Mouse (Mus musculus): ENCODE results near the gene Mrpl12. TPM values are rescaled to one million over a fixed set of nuclear protein-coding genes. Genes with fewer than 3 reads are reported as not detected.
A peak's percentile ranks its signal among the peaks of the same experiment; 100 is the strongest.

Gene Mrpl12
- polyA plus RNA-seq, 1 experiment from 2014 or later: 67.7 TPM

DNA sequence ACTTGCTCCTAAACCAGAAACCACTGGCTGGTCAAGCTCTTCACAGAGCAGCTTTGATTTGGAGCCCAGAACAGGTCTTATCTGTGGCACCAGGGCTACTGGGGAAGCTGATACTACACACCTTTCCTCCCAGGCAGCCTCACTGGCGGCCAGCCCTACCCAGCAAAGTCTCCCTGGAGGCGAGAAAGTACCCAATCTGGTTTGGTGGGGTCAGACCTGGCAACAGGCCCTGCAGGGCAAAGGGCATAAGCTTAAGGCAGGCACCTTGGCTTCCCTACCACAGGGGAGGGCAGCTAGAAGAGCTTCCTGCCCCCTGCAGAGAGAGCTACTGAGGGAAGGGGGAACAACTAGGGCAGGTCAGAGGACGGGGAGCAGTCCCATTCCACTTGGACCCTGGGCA, 15.9 kb downstream of the Mrpl12 start:
- H3K27ac ChIP-seq (ENCODE audit: low read length): peak overlapping the region; percentile 55

DNA sequence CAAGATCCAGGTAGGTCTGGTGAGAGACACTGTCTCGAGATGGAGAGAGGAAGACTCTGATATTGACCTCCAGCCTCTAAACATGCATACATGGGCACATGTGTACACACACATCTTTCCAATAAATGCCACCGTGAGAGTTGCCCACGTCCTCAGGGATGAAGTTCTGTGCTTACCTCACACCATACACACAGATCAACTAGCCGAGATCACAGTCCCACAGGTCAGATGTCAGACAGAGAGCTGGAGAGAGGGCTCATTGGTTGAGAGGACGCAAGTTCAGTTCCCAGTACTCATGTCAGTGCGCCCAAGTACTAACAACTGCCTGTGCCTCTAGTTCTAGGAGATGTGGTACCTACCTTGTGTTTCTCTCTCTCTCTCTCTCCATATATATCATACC, 16.6 kb downstream of the Mrpl12 start:
- Histone ChIP-seq H3K9me3 (ENCODE audit: low read length) (no peaks in the 10 kb centered on the region), H3K4me1 (ENCODE audit: insufficient read depth, low read depth, low read length) (no peaks in the 10 kb centered on the region), H3K9ac (replicated peaks; ENCODE audit: low read depth) (no peak overlapping the region), H3K4me3 (ENCODE audit: low read depth, low read length) (no peak overlapping the region), H3K27me3 (replicated peaks; ENCODE audit: insufficient read depth, low read length) (no peaks in the 10 kb centered on the region), H3K4me2 (replicated peaks; ENCODE audit: low read depth, low read length) (no peak overlapping the region), H3K27ac (ENCODE audit: low read length) (peak overlapping the region; percentile 55; the same call in 1 of the 2 replicates), H3K36me3 (ENCODE audit: insufficient read depth, low read length) (peaks cover 22% of the 10 kb centered on the region; the same call in 1 of the 2 replicates)
- no peak for DNase-seq (ENCODE audit: low spot score)
- 43% methylated on average over 6 of the region's 6 CpGs for WGBS
- TF ChIP-seq EP300 (IDR thresholded peaks at IDR 0.05) (no peak), CTCF (IDR thresholded peaks at IDR 0.05) (no peak)
- no peak for ATAC-seq

More for the DNA sequence above, 15.9 kb downstream of the Mrpl12 start:
- 9% methylated on average over 3 of the region's 3 CpGs for WGBS
- no peaks in the 10 kb centered on the region for H3K9me3 ChIP-seq (ENCODE audit: low read length)
- no peaks in the 10 kb centered on the region for H3K27me3 ChIP-seq (replicated peaks; ENCODE audit: insufficient read depth, low read length)
- H3K4me2 ChIP-seq (replicated peaks; ENCODE audit: low read depth, low read length): no peak overlapping the region
- DNase-seq (ENCODE audit: low spot score) (peak; percentile 71), ATAC-seq (peak; percentile 85)
- no peak overlapping the region for H3K9ac ChIP-seq (replicated peaks; ENCODE audit: low read depth)
- TF ChIP-seq CTCF (IDR thresholded peaks at IDR 0.05) (no peak), EP300 (IDR thresholded peaks at IDR 0.05) (no peak)
- peaks cover 27% of the 10 kb centered on the region; the same call in 1 of the 2 replicates for H3K36me3 ChIP-seq (ENCODE audit: insufficient read depth, low read length)
- H3K4me3 ChIP-seq (ENCODE audit: low read depth, low read length): no peak overlapping the region
- no peaks in the 10 kb centered on the region for H3K4me1 ChIP-seq (ENCODE audit: insufficient read depth, low read depth, low read length)

DNA sequence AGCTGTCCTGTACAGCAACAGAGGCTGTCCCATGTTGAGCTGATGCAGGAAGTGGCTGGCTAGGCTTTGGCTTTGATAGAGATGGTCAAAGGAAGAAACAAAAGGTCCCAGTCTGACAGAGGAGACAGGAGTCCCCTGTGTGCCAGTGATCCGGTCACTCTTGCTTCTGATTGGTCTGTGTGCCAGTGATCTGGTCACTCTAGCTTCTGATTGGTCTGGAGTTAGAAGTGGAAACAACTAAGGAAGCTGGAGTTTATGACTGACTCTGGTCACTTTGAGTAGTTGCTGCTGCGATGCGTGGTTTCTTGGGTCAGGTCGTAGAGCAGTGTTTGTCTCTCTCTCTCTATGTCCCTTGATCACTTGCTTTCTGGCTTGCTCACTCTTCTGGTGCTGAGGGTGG, 17.3 kb downstream of the Mrpl12 start:
- ATAC-seq (no peak), DNase-seq (ENCODE audit: low spot score) (no peak)
- WGBS: 74% methylated on average over 4 of the region's 4 CpGs

DNA sequence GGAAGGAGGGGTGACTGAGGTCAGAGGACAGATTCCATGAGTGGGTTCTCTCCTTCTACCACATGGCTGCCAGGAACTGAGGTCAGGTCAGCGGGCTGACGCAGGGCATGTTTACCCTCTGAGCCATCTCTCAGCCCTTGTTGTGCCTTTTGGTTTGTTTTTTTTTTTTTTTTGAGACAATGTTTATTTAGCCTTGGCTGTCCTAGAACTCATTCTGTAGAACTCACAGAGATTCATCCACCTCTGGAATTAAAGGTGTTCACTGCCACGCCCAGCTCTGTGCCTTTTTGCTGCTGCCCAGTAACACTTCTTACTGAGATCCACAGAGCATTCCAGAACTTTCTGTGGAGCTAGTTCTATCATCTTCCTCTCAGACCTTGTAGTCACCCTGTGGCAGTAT, 21.2 kb downstream of the Mrpl12 start:
- DNase-seq (ENCODE audit: low spot score) (no peak), ATAC-seq (no peak)
- Histone ChIP-seq H3K27me3 (replicated peaks; ENCODE audit: insufficient read depth, low read length) (no peaks in the 10 kb centered on the region), H3K4me1 (ENCODE audit: insufficient read depth, low read depth, low read length) (peaks cover 6% of the 10 kb centered on the region; the same call in 1 of the 2 replicates), H3K4me2 (replicated peaks; ENCODE audit: low read depth, low read length) (no peak overlapping the region), H3K9ac (replicated peaks; ENCODE audit: low read depth) (no peak overlapping the region), H3K27ac (ENCODE audit: low read length) (0 out of 2 replicates have a peak overlapping the region, but pooled peaks have one; percentile 85), H3K36me3 (ENCODE audit: insufficient read depth, low read length) (no peaks in the 10 kb centered on the region), H3K4me3 (ENCODE audit: low read depth, low read length) (no peak overlapping the region), H3K9me3 (ENCODE audit: low read length) (no peaks in the 10 kb centered on the region)
- 67% methylated on average over 3 of the region's 3 CpGs for WGBS
- TF ChIP-seq CTCF (IDR thresholded peaks at IDR 0.05): no peak
- no peak for TF ChIP-seq EP300 (IDR thresholded peaks at IDR 0.05)

More for the DNA sequence above, 17.3 kb downstream of the Mrpl12 start:
- H3K27me3 ChIP-seq (replicated peaks; ENCODE audit: insufficient read depth, low read length): no peaks in the 10 kb centered on the region
- peaks cover 15% of the 10 kb centered on the region; the same call in 1 of the 2 replicates for H3K36me3 ChIP-seq (ENCODE audit: insufficient read depth, low read length)
- no peaks in the 10 kb centered on the region for H3K4me1 ChIP-seq (ENCODE audit: insufficient read depth, low read depth, low read length)
- H3K9ac ChIP-seq (replicated peaks; ENCODE audit: low read depth): no peak overlapping the region
- no peak overlapping the region for H3K27ac ChIP-seq (ENCODE audit: low read length)
- no peak overlapping the region for H3K4me3 ChIP-seq (ENCODE audit: low read depth, low read length)
- H3K9me3 ChIP-seq (ENCODE audit: low read length): no peaks in the 10 kb centered on the region
- TF ChIP-seq EP300 (IDR thresholded peaks at IDR 0.05) (no peak), CTCF (IDR thresholded peaks at IDR 0.05) (no peak)
- no peak overlapping the region for H3K4me2 ChIP-seq (replicated peaks; ENCODE audit: low read depth, low read length)

DNA sequence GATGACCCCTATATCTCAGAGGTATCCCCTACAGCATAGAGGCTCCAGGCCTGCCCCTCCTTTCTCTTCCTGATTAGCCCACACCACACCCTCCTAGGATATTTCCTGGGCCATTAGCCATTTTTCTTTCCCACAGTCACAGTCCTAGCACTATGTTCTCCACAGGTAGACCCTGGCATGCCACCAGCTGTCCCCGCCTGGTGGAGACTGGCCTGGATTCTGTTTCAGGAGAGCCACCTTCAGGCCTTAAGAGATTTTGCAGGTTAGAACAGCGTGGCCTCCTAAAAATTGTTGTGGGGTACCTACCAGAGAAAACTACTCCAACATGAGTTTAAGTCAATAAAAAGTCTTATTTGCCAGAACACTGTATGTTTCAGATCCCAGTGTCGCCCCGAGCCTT, 22.5 kb downstream of the Mrpl12 start:
- peak overlapping the region; percentile 85 for H3K27ac ChIP-seq (ENCODE audit: low read length)
- H3K36me3 ChIP-seq (ENCODE audit: insufficient read depth, low read length): no peaks in the 10 kb centered on the region
- TF ChIP-seq EP300 (IDR thresholded peaks at IDR 0.05) (no peak), CTCF (IDR thresholded peaks at IDR 0.05) (peak; percentile 72)
- H3K4me3 ChIP-seq (ENCODE audit: low read depth, low read length): no peak overlapping the region
- 48% methylated on average over 4 of the region's 4 CpGs for WGBS
- peak; percentile 60 for ATAC-seq
- H3K27me3 ChIP-seq (replicated peaks; ENCODE audit: insufficient read depth, low read length): no peaks in the 10 kb centered on the region
- H3K4me2 ChIP-seq (replicated peaks; ENCODE audit: low read depth, low read length): no peak overlapping the region
- peaks cover 6% of the 10 kb centered on the region; the same call in 1 of the 2 replicates for H3K4me1 ChIP-seq (ENCODE audit: insufficient read depth, low read depth, low read length)
- no peak overlapping the region for H3K9ac ChIP-seq (replicated peaks; ENCODE audit: low read depth)
- no peaks in the 10 kb centered on the region for H3K9me3 ChIP-seq (ENCODE audit: low read length)
- DNase-seq (ENCODE audit: low spot score): peak; percentile 88

DNA sequence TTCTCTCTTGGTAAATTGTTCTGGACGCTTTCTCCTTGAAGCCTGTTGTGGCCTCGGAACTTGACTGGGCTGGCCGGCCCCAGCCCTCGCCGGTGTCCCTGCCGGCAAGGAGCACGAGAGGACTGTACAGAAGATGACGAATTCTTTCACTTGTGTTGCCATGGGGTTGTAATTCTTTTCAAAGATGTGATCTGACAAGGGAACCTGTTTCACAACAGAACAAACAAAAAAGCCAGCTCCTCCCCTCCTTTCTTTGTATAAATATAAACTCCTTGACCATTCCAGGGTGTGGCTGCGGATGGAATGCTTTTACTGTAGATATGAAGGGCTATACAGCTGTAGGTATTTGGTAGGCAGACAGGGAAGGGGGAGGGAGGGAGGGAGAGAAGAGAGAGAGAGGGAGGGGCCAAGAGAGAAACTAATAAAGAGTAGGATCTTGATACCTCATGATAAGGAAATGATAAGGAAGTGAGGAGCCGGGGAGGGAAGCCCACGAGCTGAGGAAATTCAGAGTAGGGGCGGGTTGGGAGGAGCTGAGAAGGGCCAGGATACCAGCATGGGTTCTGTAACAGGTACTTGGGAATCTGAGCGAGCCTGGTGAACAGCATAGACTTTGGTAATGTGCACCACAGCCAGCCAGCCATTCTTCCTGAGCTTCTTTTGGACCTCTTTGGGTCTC, 23.3 kb downstream of the Mrpl12 start:
- H3K4me2 ChIP-seq (replicated peaks; ENCODE audit: low read depth, low read length): no peak overlapping the region
- H3K9ac ChIP-seq (replicated peaks; ENCODE audit: low read depth): no peak overlapping the region
- peaks cover 6% of the 10 kb centered on the region; the same call in 1 of the 2 replicates for H3K4me1 ChIP-seq (ENCODE audit: insufficient read depth, low read depth, low read length)
- H3K27ac ChIP-seq (ENCODE audit: low read length): peak overlapping the region; percentile 88
- no peaks in the 10 kb centered on the region for H3K9me3 ChIP-seq (ENCODE audit: low read length)
- WGBS: 43% methylated on average over 13 of the region's 13 CpGs
- peak; percentile 96 for TF ChIP-seq EP300 (IDR thresholded peaks at IDR 0.05)
- TF ChIP-seq CTCF (IDR thresholded peaks at IDR 0.05): no peak
- DNase-seq (ENCODE audit: low spot score) (peak; percentile 96), ATAC-seq (peak; percentile 93)
- no peaks in the 10 kb centered on the region for H3K36me3 ChIP-seq (ENCODE audit: insufficient read depth, low read length)
- H3K27me3 ChIP-seq (replicated peaks; ENCODE audit: insufficient read depth, low read length): no peaks in the 10 kb centered on the region
- no peak overlapping the region for H3K4me3 ChIP-seq (ENCODE audit: low read depth, low read length)
